Mouse (Mus musculus) kidney, postnatal 36 days (tissue): ENCODE results near the gene Egfl7.

ENCODE experiments used
- DNase-seq, 2 experiments: peaks; one replicate each; pipeline ENCODE4 v3.0.0; 2021 to 2022; ENCODE audit warnings: mixed read lengths in 2 of 2

The Egfl7 gene

GRCm38 (mm10) chr2:26594461-26594933 is 14.7 kb downstream of the Egfl7 start:
- no peak for DNase-seq

DNA sequence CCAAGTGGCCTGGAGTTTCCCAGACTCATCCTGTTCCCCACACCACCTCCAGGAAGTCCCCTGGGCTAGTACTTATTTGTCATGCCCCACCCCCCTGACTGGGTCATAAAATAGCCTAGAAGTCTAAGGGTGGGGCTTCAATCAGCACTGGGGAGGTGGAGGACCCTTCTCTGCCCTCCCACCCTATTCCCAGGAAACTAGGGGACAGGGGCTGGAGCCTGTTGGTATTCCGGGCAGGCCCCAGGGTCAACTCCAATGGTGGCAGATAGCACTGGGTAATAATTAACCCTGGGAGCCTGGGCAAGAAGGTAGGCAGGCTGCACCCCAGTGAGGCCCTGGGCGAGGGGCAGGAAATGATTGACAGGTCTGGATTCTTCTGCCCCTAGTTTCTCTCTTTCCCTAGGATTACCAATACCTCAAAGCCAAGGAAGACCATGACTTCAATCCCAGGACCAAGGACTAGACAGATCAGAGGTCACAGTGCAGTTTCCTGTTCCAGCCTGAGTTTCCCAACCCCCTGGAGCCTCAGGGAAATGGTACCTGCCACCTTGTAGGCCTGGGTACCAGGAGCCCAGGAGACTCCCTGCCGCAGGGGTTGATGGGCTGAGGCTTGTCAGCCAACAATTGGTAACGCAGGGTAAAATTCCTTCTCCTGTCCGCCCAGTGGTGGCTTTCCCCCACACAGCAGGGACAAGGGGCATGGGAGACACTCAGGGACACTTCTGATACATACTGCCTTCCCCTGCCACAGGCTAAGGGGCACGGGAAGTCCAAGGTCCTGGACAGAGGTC is 15.3 kb downstream of the Egfl7 start:
- peak; percentile 73 to 86 for DNase-seq

DNA sequence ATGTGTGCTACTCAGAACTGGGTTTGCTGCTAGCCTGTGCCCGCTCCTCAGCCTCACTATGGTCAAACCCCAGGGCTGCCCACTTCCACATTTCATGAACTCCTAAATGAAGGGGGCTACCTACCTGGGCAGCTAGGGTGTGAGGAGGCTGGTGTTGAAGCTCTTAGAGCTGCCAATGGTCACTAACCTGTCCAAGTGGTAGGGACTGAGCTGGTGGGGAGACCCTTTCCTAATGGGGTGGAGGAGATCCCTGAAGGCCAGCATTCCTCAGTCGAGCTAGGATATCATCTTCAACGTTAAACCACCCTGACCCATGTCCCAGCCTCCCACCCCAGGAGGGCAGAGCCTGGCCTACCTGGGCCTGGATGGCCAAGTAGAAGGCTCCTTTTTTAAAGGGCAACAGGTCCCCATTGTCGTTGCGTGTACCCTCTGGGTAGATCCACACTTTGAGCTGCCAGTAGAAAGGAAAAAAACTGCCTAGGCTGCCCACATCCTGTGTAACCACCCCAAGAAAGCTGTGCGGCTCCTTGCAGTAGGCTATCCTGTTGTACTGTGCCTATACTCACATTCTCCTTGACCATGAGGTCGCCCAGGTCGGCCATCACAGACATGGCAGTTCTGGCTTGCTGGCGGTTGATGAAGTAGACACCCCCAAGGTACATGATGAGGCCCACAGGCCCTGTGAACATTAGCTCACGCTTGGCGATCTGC is 16.1 kb downstream of the Egfl7 start:
- DNase-seq = peak in 1 of 2 experiments; percentile 18

DNA sequence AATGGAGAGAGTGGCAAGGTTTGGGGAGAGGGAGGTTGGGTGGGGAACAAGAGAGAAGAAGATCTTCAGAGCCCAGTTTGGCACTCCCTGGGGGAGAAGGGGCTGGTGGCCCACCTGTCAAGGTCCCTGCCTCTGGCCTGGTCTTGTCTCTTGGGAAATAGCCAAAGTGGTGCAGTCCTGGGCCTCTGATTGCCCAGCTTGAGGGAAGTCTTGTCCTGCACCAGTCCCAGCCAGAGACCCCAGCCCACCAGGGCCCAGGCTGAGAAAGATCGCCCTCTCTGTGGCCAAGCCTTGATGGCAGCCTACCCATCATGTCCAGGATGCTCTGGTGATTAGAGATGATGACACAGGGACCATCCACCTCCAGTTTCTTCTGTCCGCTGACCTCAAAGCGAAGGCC is 17.1 kb downstream of the Egfl7 start:
- peak in 1 of 2 experiments; percentile 7 for DNase-seq

- DNase-seq = no peak
Observed at GRCm38 (mm10) chr2:26597810-26598209, 18.0 kb downstream of the Egfl7 start.

GRCm38 (mm10) chr2:26598462-26598861 is 18.6 kb downstream of the Egfl7 start:
- no peak for DNase-seq

- peak; percentile 46 to 63 for DNase-seq
Observed at GRCm38 (mm10) chr2:26599965-26600364, 20.2 kb downstream of the Egfl7 start.

DNA sequence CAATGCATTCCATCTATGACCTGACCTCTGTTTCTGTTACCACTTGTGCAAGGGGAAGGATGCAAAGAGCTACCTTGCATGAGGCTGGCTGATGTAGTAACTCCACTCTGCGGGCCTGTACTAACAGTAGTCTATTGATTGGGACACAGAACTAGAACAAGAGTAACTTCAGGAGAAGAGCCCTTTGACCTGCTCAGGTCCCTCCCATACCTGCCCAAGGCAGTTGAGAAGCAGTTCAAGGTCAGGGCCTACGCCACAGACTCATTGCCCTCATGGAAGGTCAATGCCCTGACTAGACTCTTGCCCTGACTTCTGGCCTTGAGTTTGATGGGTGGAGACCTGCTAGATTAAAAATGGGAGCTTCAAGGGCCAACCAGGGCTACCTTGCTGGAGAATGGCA is 20.9 kb downstream of the Egfl7 start:
- peak in 1 of 2 experiments; percentile 9 for DNase-seq

DNA sequence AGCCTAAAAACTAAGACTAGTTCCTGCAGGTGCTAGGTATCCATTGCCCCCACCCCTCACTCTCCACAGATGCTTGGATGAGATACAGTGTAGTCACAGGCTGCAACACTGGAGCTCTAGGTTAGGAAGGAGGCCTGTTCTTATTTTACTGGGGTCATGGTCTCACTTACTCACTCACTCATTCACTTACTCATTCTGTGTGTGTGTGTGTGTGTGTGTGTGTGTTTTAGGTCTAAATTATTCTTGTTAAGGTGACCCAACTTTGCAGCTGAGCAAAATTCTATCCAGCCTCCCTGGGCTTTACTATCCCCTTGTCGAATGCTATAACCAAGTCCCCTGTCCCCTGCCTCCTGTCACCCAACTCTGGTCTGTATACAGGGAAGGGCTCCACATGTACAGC is 21.8 kb downstream of the Egfl7 start:
- no peak for DNase-seq

GRCm38 (mm10) chr2:26602631-26603030 is 22.8 kb downstream of the Egfl7 start:
- no peak for DNase-seq

GRCm38 (mm10) chr2:26603159-26603558 is 23.3 kb downstream of the Egfl7 start:
- no peak for DNase-seq

GRCm38 (mm10) chr2:26603720-26604671 is 24.2 kb downstream of the Egfl7 start, which contains the start of gene Agpat2:
Gene Agpat2, minus strand, starts transcription at chr2:26604417.
- peak; percentile 86 to 93 for DNase-seq

DNA sequence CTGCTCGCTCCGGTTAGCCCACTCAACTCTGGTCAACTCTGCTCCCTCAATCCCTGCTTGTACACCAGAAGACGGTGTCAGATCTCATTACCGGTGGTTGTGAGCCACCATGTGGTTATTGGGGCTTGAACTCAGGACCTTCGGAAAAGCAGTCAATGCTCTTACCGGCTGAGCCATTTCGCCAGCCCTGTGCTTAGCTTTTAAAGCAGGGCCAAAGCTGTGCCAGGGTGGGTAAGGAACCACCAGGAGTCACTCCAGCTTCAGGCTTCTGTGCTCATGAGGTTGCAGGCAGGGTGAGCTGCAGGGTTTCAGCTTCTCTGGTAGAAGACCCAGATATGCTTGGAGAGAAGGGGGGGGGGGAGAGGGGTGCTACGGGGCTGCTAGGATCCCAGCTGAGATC is 25.5 kb downstream of the Egfl7 start:
- DNase-seq = no peak

DNA sequence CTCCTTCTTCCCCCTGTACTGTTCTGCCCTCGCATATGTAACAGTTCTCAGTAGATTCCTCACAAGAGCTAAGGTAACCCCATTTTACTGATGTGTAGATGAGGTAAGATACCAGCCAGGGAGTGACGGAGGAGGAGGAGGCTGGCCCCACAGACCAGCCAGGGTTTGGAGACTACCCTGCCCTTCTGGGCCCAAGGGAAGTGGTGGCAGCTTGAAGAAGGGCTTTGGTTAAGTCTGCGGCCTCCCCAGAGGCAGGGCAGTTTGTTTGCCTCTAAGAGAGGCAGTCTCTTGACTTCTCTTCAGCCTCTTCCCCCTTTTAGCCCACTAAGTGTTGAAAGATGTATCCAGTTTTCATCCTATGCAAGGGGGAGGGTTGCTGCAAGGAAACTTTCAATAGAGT is 26.8 kb downstream of the Egfl7 start:
- no peak for DNase-seq

- DNase-seq = no peak
Observed at GRCm38 (mm10) chr2:26607056-26607910, 27.5 kb downstream of the Egfl7 start.

DNA sequence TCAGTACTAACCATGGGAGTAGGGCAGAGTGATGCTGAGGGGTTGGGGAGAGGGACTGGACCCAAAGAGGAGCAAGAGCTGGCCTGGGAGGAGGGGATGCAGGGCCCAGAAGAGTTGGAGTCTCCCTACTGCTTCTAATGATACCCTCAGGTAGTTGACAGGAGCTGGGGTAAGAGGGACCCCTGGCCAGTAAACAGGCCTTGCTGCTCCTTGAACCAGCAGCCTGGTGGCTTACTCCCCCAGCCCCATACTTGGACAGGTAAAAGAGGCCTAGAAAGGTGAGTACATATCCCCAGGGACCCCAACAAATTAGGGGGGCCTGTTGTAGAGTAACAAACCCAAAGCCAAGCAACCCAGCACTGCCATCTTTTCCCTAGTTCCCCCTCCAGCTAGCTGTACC is 29.0 kb downstream of the Egfl7 start:
- no peak for DNase-seq

GRCm38 (mm10) chr2:26609261-26609661 is 29.4 kb downstream of the Egfl7 start:
- DNase-seq = no peak

DNA sequence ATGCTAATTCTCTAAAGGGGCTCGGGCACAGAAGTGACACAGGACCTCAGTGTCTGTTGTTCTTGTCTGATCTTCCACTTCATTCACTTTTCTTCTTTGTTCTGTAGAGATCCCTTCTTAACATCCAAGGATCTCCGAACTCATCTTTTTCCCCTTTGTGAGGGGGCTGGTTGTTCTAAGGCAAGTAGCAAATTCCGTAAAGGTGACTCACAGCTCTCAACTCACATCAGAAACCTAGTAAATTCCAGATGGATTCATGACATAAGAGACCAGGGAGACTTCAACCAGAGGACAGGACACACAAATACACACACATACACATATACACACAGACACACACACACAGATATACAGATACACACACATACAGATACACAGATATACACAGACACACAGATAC is 30.7 kb downstream of the Egfl7 start:
- DNase-seq = no peak

DNA sequence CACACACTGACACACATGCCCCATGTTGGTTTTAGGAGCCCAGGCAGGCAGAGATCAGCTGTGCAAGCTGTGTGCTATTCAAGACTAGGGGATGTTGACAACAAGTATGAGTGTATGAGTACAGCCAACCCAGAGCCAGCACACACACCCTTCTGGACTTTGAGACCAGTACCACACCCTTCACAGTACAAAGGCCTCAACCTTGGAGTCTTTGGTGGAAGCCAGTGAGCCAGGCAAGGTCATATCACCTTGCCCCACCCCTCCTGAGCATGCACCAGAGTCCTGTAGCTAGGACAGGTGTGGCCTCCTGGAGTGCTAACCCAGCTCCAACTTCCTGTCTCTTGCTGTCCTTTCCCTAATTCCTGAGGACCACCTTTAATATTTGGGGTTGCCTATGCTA is 31.2 kb downstream of the Egfl7 start:
- DNase-seq = no peak

DNA sequence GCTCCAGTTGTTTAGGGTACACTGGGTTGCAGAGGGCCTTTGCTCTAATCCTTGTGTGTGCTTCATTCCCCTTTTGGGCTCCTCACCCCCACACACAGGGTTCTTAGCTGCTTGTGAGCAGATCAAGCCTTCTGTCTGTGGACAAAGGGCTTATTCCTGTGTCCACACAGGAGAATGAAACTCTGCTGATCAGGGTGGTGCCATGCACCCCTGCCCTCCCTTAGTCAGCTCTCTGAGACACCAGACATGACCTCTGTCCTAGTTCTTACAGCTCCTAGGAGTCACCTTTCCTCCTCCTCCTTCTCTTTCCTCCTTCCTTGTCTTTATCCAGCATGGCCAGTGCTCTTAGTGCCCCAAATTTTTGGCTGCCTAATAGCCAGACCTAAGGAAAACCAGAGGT is 32.1 kb downstream of the Egfl7 start:
- DNase-seq = no peak

GRCm38 (mm10) chr2:26614903-26615302 is 35.1 kb downstream of the Egfl7 start:
- DNase-seq = no peak
